In the genomic region with DNA sequence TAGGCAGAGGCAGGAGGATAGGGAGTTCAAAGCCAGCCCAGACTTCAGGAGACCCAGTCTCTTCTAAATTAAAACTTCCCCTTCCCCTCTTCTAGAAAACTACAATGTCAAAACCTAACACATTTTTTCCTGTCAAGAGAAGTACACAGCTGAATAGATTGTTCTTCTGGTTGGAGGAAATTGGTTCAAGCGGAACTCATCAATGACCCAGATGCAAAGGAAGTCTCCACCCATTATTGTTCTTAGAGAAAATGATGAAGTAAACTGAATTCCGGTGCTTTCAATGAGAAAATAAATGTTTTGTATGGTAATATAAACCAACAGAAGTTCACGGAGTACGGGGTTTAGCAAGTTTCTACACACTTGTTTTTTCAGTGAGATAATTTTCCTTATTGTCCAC, we compare ENCODE assay signal across 22 mouse cellular contexts.
DNase-seq lines count a peak whose midpoint lies in the region; ATAC-seq and TF ChIP-seq lines count a peak whose summit lies in the region.
"Had no signal": no experiment of that assay in that cellular context is flagged by ENCODE, and none has a peak within 500 bp of the region (broad histone marks: within the 10 kb centered on the region; RNA-seq: fewer than 3 reads in every experiment).

No protein-coding gene starts in this region.

- 70% methylated on average over 4 of the region's 4 CpGs for WGBS in heart, postnatal 0 days
- 82% methylated on average over 4 of the region's 4 CpGs for WGBS in heart, embryonic 12.5 days
- WGBS in lung, embryonic 14.5 days = 83% methylated on average over 4 of the region's 4 CpGs

- H3K4me3 ChIP-seq in gastrocnemius, adult 2 months = no peak overlapping the region
- H3K4me3 ChIP-seq in heart, postnatal 0 days (ENCODE audit: low read depth, low read length) = no peak overlapping the region
- no peak overlapping the region for H3K4me3 ChIP-seq in heart, embryonic 12.5 days
- no peak overlapping the region for H3K4me3 ChIP-seq in lung, embryonic 14.5 days (ENCODE audit: low read depth, low read length)
- H3K4me3 ChIP-seq: embryonic facial prominence, embryonic 12.5 days; forebrain, embryonic 15.5 days; heart, embryonic 13.5 days; hindbrain, embryonic 10.5 days had no signal

- ATAC-seq in heart, postnatal 0 days (ENCODE audit: insufficient read depth, low read depth) = no peak
- ATAC-seq in heart, embryonic 12.5 days (ENCODE audit: insufficient number of reproducible peaks, low FRiP score) = no peak
- ATAC-seq in lung, embryonic 14.5 days (ENCODE audit: insufficient read depth) = no peak
- ATAC-seq: CD4-positive, CD25-positive, alpha-beta regulatory T cell, adult 4 months; forebrain, embryonic 15.5 days had no signal

- TF ChIP-seq EP300 in heart, postnatal 0 days (IDR thresholded peaks at IDR 0.05; ENCODE audit: low read depth) = no peak

- no peak overlapping the region for H3K9ac ChIP-seq in heart, postnatal 0 days (replicated peaks; ENCODE audit: low read depth, low read length)
- H3K9ac ChIP-seq in heart, embryonic 12.5 days = no peak overlapping the region
- no peak overlapping the region for H3K9ac ChIP-seq in lung, embryonic 14.5 days
- H3K9ac ChIP-seq: embryonic facial prominence, embryonic 12.5 days; forebrain, embryonic 15.5 days; heart, embryonic 13.5 days; hindbrain, embryonic 14.5 days had no signal

- H3K36me3 ChIP-seq in heart, postnatal 0 days (replicated peaks; ENCODE audit: control insufficient read depth, insufficient read depth, low read length) = no peaks in the 10 kb centered on the region
- no peaks in the 10 kb centered on the region for H3K36me3 ChIP-seq in heart, embryonic 12.5 days
- H3K36me3 ChIP-seq in lung, embryonic 14.5 days (ENCODE audit: insufficient read depth) = no peaks in the 10 kb centered on the region
- H3K36me3 ChIP-seq: embryonic facial prominence, embryonic 12.5 days; forebrain, embryonic 15.5 days; G1E; heart, embryonic 13.5 days; hindbrain, embryonic 10.5 days had no signal

- no peaks in the 10 kb centered on the region for H3K27me3 ChIP-seq in heart, postnatal 0 days (ENCODE audit: control insufficient read depth, insufficient read depth, low read length)
- no peaks in the 10 kb centered on the region for H3K27me3 ChIP-seq in heart, embryonic 12.5 days (replicated peaks)
- H3K27me3 ChIP-seq in lung, embryonic 14.5 days (ENCODE audit: insufficient read depth, low read length) = no peaks in the 10 kb centered on the region
- H3K27me3 ChIP-seq: embryonic facial prominence, embryonic 12.5 days; forebrain, embryonic 15.5 days; heart, embryonic 13.5 days had no signal

- peak overlapping the region; percentile 67 for H3K27ac ChIP-seq in gastrocnemius, adult 2 months
- 0 out of 2 replicates have a peak overlapping the region, but pooled peaks have one; percentile 25 for H3K27ac ChIP-seq in heart, postnatal 0 days (ENCODE audit: low read depth)
- H3K27ac ChIP-seq in heart, embryonic 12.5 days (ENCODE audit: poor library complexity, severe bottlenecking) = no peak overlapping the region
- H3K27ac ChIP-seq in lung, embryonic 14.5 days (ENCODE audit: low read depth) = no peak overlapping the region
- H3K27ac ChIP-seq: embryonic facial prominence, embryonic 12.5 days; forebrain, embryonic 15.5 days; heart, embryonic 13.5 days; hindbrain, embryonic 10.5 days; hindbrain, embryonic 14.5 days had no signal

- DNase-seq in gastrocnemius, adult 2 months = no peak
- no peak for DNase-seq in gastrocnemius, adult 18-20 months (ENCODE audit: low spot score)
- DNase-seq in heart, postnatal 0 days (ENCODE audit: low spot score) = no peak
- peak; percentile 15 for DNase-seq in lung, embryonic 14.5 days
- DNase-seq in lung, postnatal 4 days = no peak
- DNase-seq in naive thymus-derived CD4-positive, alpha-beta T cell, adult 2 months (ENCODE audit: low read depth) = peak; percentile 11
- DNase-seq: adrenal gland, adult 8-10 months; adrenal gland, postnatal 36 days; B cell, adult 2 months; cerebellum, adult 11 months; cerebellum, adult 8-10 months; cerebellum, postnatal 14 days; gastrocnemius, postnatal 25 days; heart, postnatal 10 days had no signal

- TF ChIP-seq CTCF in gastrocnemius, adult 2 months (IDR thresholded peaks at IDR 0.05) = no peak
- TF ChIP-seq CTCF in heart, postnatal 0 days (IDR thresholded peaks at IDR 0.05; ENCODE audit: low read depth) = no peak
- TF ChIP-seq CTCF in lung, embryonic 14.5 days (IDR thresholded peaks at IDR 0.05; ENCODE audit: low read depth) = no peak

- H3K4me2 ChIP-seq in heart, postnatal 0 days (ENCODE audit: low read depth, low read length) = no peak overlapping the region
- no peak overlapping the region for H3K4me2 ChIP-seq in heart, embryonic 12.5 days
- no peak overlapping the region for H3K4me2 ChIP-seq in lung, embryonic 14.5 days
- H3K4me2 ChIP-seq: embryonic facial prominence, embryonic 12.5 days; forebrain, embryonic 15.5 days; heart, embryonic 13.5 days; hindbrain, embryonic 14.5 days had no signal

- intact Hi-C loops in gastrocnemius, adult 2 months (cut with DNase I) = no loop called here

- H3K4me1 ChIP-seq in heart, postnatal 0 days (ENCODE audit: control insufficient read depth, insufficient read depth) = no peaks in the 10 kb centered on the region
- H3K4me1 ChIP-seq in heart, embryonic 12.5 days (replicated peaks) = no peaks in the 10 kb centered on the region
- no peaks in the 10 kb centered on the region for H3K4me1 ChIP-seq in lung, embryonic 14.5 days (ENCODE audit: insufficient read depth)
- H3K4me1 ChIP-seq: embryonic facial prominence, embryonic 12.5 days; heart, embryonic 13.5 days had no signal

- H3K9me3 ChIP-seq in heart, postnatal 0 days (replicated peaks; ENCODE audit: control insufficient read depth, low read length) = no peaks in the 10 kb centered on the region
- H3K9me3 ChIP-seq in heart, embryonic 12.5 days (replicated peaks) = no peaks in the 10 kb centered on the region
- H3K9me3 ChIP-seq in lung, embryonic 14.5 days (ENCODE audit: low read depth, low read length) = no peaks in the 10 kb centered on the region
- H3K9me3 ChIP-seq: embryonic facial prominence, embryonic 12.5 days; forebrain, embryonic 15.5 days; G1E; heart, embryonic 13.5 days; hindbrain, embryonic 10.5 days had no signal

Comparison
In these comparisons a context has a peak if more than half of its experiments do, and no peak if none do; other contexts are left out.
1. DNase-seq: peak in lung, embryonic 14.5 days (single experiment) and naive thymus-derived CD4-positive, alpha-beta T cell, adult 2 months (single experiment); none in gastrocnemius, adult 2 months (single experiment), gastrocnemius, adult 18-20 months (single experiment), heart, postnatal 0 days (single experiment) and lung, postnatal 4 days (0 of 2).
2. H3K27ac ChIP-seq: peak in gastrocnemius, adult 2 months (single experiment) and heart, postnatal 0 days (single experiment); none in heart, embryonic 12.5 days (single experiment) and lung, embryonic 14.5 days (single experiment).